Mouse (Mus musculus) intestine, embryonic 14.5 days (tissue): ENCODE results near the gene Asb2. TPM values are rescaled to one million over a fixed set of nuclear protein-coding genes. Genes with fewer than 3 reads are reported as not detected.

ENCODE experiments used
- ATAC-seq: fragments of 200-750 bp; cut with Nextera tagmentation; replicated peaks from 2 replicates; pipeline ENCODE4 v1.8.0; 2017; ENCODE audit warnings: low read depth, moderate number of reproducible peaks, moderate TSS enrichment, moderate library complexity; ENCODE audit not compliant: low FRiP score, low TSS enrichment
- DNase-seq: peaks from one replicate; pipeline ENCODE4 v3.0.0-alpha.2; 2018; ENCODE audit warnings: low spot score
- H3K27ac ChIP-seq: fragments of 300-500 bp; sonication (generic); 2 replicates; pipeline ENCODE4 v1.5.1; 2014; ENCODE audit warnings: low read depth, mild to moderate bottlenecking, control low read depth
- H3K27me3 ChIP-seq: fragments of 300-500 bp; sonication (generic); replicated peaks from 2 replicates; pipeline ENCODE4 v1.6.1; 2014; ENCODE audit warnings: low read length, control low read depth; ENCODE audit not compliant: control insufficient read depth, insufficient read depth
- H3K36me3 ChIP-seq: fragments of 300-500 bp; sonication (generic); 2 replicates; pipeline ENCODE4 v1.6.1; 2014; ENCODE audit warnings: low read length, control low read depth; ENCODE audit not compliant: control insufficient read depth, insufficient read depth
- H3K4me1 ChIP-seq: fragments of 300-500 bp; sonication (generic); replicated peaks from 2 replicates; pipeline ENCODE4 v1.6.1; 2014; ENCODE audit warnings: low read length, control low read depth, mixed read lengths; ENCODE audit not compliant: control insufficient read depth, insufficient read depth
- H3K4me2 ChIP-seq: fragments of 300-500 bp; sonication (generic); 2 replicates; pipeline ENCODE4 v1.6.1; 2014; ENCODE audit warnings: low read length
- H3K4me3 ChIP-seq: fragments of 300-500 bp; sonication (generic); 2 replicates; pipeline ENCODE4 v1.5.1; 2014; ENCODE audit warnings: low read depth, low read length, control low read depth, mixed read lengths
- H3K9ac ChIP-seq: fragments of 300-500 bp; sonication (generic); 2 replicates; pipeline ENCODE4 v1.6.1; 2014; ENCODE audit warnings: mild to moderate bottlenecking, low read length
- H3K9me3 ChIP-seq: fragments of 300-500 bp; sonication (generic); 2 replicates; pipeline ENCODE4 v1.6.1; 2016; ENCODE audit warnings: low read length, control low read depth; ENCODE audit not compliant: control insufficient read depth
- WGBS: fragments of 180-500 bp; shearing (Covaris S2); extraction: QIAGEN DNeasy Blood & Tissue Kit; methylation state at CpG from one replicate; pipeline ENCODE4 v1.1.7; 2014; 5-methylcytosine and 5-hydroxymethylcytosine counted together
- polyA plus RNA-seq: library from polyadenylated mRNA; unstranded; fragments of >200 nt; fragmentation: Nextera tagmentation; extraction: Ambion mirVana; gene quantifications from 2 replicates; pipeline ENCODE4 v1.2.1, GENCODE M21; 2014

The Asb2 gene
- polyA plus RNA-seq, result 24.1 and 24.6 TPM in 2 replicates

DNA sequence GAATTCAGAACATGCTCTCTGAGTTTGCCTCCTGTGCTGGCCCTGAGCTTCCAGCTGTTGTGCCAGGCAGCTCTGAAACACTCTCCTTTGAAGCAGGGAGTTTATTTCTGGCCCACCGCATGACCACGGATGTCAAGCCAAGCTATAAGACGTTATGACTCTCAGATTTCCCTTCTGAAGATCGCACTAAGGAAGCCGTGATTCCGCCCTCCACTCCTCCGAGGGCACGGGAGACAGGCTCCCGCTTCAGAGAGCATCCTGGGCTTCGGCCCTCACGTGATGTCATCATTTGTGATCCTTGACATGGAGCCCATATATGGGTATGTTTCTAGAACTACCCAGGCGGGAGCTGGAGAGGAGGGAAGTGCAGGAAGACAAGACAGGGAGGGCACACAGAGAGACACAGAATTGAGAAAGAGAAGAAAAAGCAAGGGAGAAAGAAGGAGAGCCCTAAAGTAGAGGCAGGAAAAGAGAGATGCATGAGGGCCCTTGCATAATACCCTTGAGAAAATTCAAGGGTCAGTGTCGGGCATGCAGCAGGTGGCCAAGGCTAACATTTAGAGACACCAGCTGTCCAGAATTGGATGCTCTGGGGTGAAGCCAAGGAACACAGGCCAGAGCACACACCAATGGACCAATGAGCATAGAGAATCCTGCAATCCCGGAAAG, at the start of gene Asb2:
TSS of gene Asb2 (minus strand) at position 256 of the 669 bp plus-strand sequence.
- peak within 1 kb of the TSS; percentile 16 for H3K4me3 ChIP-seq
- WGBS, result 47% methylated on average over 14 of the region's 14 CpGs
- DNase-seq, result no peak

DNA sequence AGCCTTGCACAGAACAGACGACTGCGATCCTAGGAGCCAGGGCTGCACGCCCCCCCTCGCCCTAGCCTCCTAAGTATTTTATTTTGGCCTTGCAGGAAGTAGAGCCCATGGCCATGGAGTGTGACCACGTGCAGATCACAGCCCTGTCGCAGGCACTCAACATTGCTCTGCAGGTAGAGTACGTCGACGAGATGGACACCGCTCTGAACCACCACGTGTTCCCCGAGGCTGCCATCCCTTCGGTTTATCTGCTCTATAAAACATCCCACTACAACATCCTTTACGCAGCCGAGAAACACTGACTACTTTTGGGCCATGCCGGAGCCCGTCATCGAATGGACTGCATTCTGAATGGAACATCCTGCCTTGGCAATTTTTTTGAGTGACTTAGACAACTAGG, 48.3 kb upstream of the Asb2 start:
- ATAC-seq (no peak), DNase-seq (no peak)
- Histone ChIP-seq H3K9me3 (no peaks in the 10 kb centered on the region), H3K4me3 (no peak overlapping the region), H3K27me3 (no peaks in the 10 kb centered on the region), H3K4me2 (no peak overlapping the region), H3K4me1 (no peaks in the 10 kb centered on the region), H3K36me3 (peaks cover 62% of the 10 kb centered on the region), H3K9ac (no peak overlapping the region), H3K27ac (no peak overlapping the region)
- WGBS, result 86% methylated on average over 18 of the region's 18 CpGs

More for the DNA sequence above, at the start of gene Asb2:
- Histone ChIP-seq H3K27me3 (no peaks in the 10 kb centered on the region), H3K9me3 (no peaks in the 10 kb centered on the region), H3K36me3 (no peaks in the 10 kb centered on the region), H3K9ac (peak within 1 kb of the TSS; percentile 34), H3K4me1 (no peaks in the 10 kb centered on the region), H3K27ac (peak within 1 kb of the TSS; percentile 80), H3K4me2 (peak within 1 kb of the TSS; percentile 37)
- ATAC-seq, result 0 out of 2 replicates have a peak, but pooled peaks have one; percentile 33

DNA sequence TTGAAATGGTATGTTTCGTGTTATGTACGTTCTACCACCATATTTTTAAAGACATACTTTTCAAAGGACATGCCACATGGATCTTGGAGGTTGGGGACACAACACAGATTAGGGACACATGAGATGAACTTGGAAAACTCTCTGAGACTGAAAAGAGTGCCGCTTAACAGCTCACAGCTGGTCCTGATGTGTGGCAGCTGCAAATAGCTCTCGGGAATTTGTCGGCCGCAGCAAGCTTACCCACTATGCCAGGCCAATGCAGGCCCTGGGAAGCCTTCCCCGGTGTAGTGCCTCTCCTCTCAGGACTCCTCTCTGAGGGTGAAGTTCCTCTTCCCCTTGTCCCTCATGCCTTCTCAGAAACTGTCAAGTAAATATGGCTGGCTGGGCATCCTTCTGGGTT, 41.0 kb upstream of the Asb2 start:
- no peak overlapping the region for H3K9ac ChIP-seq
- DNase-seq, result no peak
- no peak overlapping the region for H3K27ac ChIP-seq
- no peaks in the 10 kb centered on the region for H3K9me3 ChIP-seq
- no peak for ATAC-seq
- 85% methylated on average over 7 of the region's 7 CpGs for WGBS
- H3K36me3 ChIP-seq, result peaks cover 4% of the 10 kb centered on the region; the same call in 1 of the 2 replicates
- H3K4me1 ChIP-seq, result no peaks in the 10 kb centered on the region
- no peak overlapping the region for H3K4me2 ChIP-seq
- no peak overlapping the region for H3K4me3 ChIP-seq
- no peaks in the 10 kb centered on the region for H3K27me3 ChIP-seq

GRCm38 (mm10) chr12:103395486-103396275, 39.9 kb upstream of the Asb2 start:
- Histone ChIP-seq H3K4me3 (no peak overlapping the region), H3K9ac (no peak overlapping the region), H3K27me3 (no peaks in the 10 kb centered on the region), H3K4me1 (no peaks in the 10 kb centered on the region), H3K4me2 (no peak overlapping the region), H3K9me3 (no peaks in the 10 kb centered on the region), H3K27ac (no peak overlapping the region), H3K36me3 (0 out of 2 replicates have a peak, but pooled peaks cover under 1% of the 10 kb centered on the region)
- WGBS, result 66% methylated on average over 12 of the region's 12 CpGs
- ATAC-seq (no peak), DNase-seq (no peak)

DNA sequence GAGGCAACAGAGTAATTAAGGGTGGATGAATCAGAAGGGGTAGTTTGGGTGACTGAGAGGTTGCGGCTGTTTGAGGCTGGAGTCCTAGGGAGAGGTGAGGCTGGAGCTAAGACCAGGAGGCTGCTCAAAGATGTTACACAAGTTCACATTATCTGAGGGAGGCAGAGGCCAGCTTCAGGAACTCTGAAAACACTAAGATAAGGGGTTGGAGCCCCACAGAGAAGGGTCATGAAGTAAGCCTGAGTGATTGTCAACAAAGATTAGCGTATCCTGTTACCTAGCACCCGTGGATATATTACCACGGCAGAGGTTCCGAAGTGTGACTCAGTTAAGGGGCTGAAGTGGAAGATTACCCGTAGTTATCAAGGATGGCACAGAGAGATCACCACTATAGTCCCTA, 37.7 kb upstream of the Asb2 start:
- Histone ChIP-seq H3K36me3 (no peaks in the 10 kb centered on the region), H3K4me2 (no peak overlapping the region), H3K4me1 (peaks cover 6% of the 10 kb centered on the region), H3K9ac (no peak overlapping the region), H3K4me3 (no peak overlapping the region), H3K27me3 (no peaks in the 10 kb centered on the region), H3K9me3 (no peaks in the 10 kb centered on the region), H3K27ac (no peak overlapping the region)
- DNase-seq (no peak), ATAC-seq (no peak)
- WGBS, result 30% methylated on average over 6 of the region's 6 CpGs

- Histone ChIP-seq H3K27me3 (no peaks in the 10 kb centered on the region), H3K9ac (no peak overlapping the region), H3K4me1 (peaks cover 6% of the 10 kb centered on the region), H3K9me3 (no peaks in the 10 kb centered on the region), H3K4me2 (no peak overlapping the region), H3K4me3 (no peak overlapping the region), H3K27ac (no peak overlapping the region), H3K36me3 (no peaks in the 10 kb centered on the region)
- no peak for DNase-seq
- 61% methylated on average over 7 of the region's 7 CpGs for WGBS
- ATAC-seq, result no peak
These were observed 35.3 kb upstream of the Asb2 start for GRCm38 (mm10) chr12:103391098-103391497.

- no peak for ATAC-seq
- no peaks in the 10 kb centered on the region for H3K9me3 ChIP-seq
- no peak for DNase-seq
- H3K4me3 ChIP-seq, result no peak overlapping the region
- H3K27ac ChIP-seq, result no peak overlapping the region
- no peak overlapping the region for H3K9ac ChIP-seq
- H3K36me3 ChIP-seq, result no peaks in the 10 kb centered on the region
- H3K4me1 ChIP-seq, result peaks cover 6% of the 10 kb centered on the region
- H3K4me2 ChIP-seq, result no peak overlapping the region
- H3K27me3 ChIP-seq, result no peaks in the 10 kb centered on the region
- 82% methylated on average over 4 of the region's 4 CpGs for WGBS
These were observed 34.2 kb upstream of the Asb2 start for GRCm38 (mm10) chr12:103389982-103390381.

DNA sequence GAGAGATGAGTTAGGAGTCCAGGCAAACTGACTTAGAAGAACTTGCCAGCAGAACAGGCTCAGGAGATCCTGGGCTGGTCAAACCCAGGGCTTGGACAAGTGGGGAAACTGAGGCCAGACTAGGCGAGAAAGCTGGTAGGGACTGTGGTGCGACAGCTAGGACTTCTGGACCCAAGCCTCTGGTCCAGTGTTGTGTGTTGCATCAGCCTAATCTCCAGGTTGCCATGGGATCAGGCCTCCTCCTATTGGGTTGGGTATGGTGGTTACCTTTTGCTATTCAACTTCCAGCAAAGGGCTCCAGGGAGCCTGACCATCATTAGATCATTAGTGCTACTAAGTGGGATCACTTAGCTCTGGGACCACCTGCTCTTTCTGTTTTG, 33.5 kb upstream of the Asb2 start:
- no peak for ATAC-seq
- Histone ChIP-seq H3K9me3 (no peaks in the 10 kb centered on the region), H3K27me3 (no peaks in the 10 kb centered on the region), H3K4me1 (peaks cover 6% of the 10 kb centered on the region), H3K4me2 (peak overlapping the region; percentile 64), H3K36me3 (no peaks in the 10 kb centered on the region), H3K4me3 (peak overlapping the region; percentile 80), H3K27ac (no peak overlapping the region), H3K9ac (peak overlapping the region; percentile 75)
- no peak for DNase-seq
- WGBS, result 67% methylated on average over 2 of the region's 2 CpGs
